11 mouse cellular contexts compared by ENCODE assay signal in the genomic region with DNA sequence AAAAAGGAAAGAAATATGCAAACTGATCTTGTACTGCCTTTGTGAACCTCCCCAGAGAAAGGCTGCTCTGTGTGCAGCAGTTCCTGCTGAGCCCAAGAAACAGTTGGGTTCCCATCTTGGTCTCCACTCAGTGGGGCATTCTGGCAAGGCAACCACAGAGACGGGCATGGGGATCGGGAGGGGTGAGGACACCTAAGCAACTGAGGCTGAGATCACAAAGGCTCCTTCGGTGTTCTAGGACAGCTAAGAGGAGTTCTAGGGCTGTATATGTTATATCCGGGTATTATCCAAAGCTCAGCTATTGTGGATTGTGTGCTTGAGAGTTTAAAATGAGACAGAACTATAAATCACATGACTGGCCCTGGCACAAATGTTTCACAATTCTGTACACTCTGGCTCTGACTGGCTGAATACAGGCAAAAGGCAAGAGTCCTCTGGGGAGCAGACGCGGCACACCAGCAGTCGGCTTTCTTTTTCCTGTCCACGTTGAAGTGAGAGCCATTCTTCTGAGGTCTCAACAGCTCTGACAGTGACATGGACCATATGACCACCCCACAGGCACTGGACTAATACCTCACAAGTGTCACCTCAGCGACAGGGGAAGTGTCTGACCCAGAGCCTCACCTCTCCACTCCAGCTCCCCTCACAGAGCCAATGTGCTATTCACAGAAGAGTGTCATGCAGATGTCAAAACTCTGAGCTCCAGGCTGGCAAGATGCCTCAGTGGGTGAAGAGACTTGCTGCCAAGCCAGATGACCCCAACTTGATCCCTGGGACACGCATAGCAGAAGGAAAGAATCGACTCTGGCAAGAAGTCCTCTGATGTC.
DNase-seq lines count a peak whose midpoint lies in the region; ATAC-seq and TF ChIP-seq lines count a peak whose summit lies in the region.
"Had no signal": no experiment of that assay in that cellular context is flagged by ENCODE, and none has a peak within 500 bp of the region (broad histone marks: within the 10 kb centered on the region; RNA-seq: fewer than 3 reads in every experiment).

No protein-coding gene starts in this region.

- H3K36me3 ChIP-seq in liver, postnatal 0 days (replicated peaks; ENCODE audit: insufficient read depth, low read length): no peaks in the 10 kb centered on the region
- H3K36me3 ChIP-seq in kidney, embryonic 15.5 days: no peaks in the 10 kb centered on the region
- H3K36me3 ChIP-seq in stomach, embryonic 16.5 days (ENCODE audit: control insufficient read depth, insufficient read depth, low read length): no peaks in the 10 kb centered on the region
- no peaks in the 10 kb centered on the region for H3K36me3 ChIP-seq in forebrain, embryonic 15.5 days

- TF ChIP-seq EP300 in liver, postnatal 0 days (IDR thresholded peaks at IDR 0.05; ENCODE audit: low read depth): no peak

- no peaks in the 10 kb centered on the region for H3K27me3 ChIP-seq in liver, postnatal 0 days (ENCODE audit: insufficient read depth, low read length)
- no peaks in the 10 kb centered on the region for H3K27me3 ChIP-seq in kidney, embryonic 15.5 days
- H3K27me3 ChIP-seq in stomach, embryonic 16.5 days (ENCODE audit: control insufficient read depth, insufficient read depth, low read length): no peaks in the 10 kb centered on the region
- H3K27me3 ChIP-seq in forebrain, embryonic 15.5 days: no peaks in the 10 kb centered on the region

- no peaks in the 10 kb centered on the region for H3K9me3 ChIP-seq in liver, postnatal 0 days (ENCODE audit: low read length)
- H3K9me3 ChIP-seq in kidney, embryonic 15.5 days (replicated peaks): no peaks in the 10 kb centered on the region
- H3K9me3 ChIP-seq in stomach, embryonic 16.5 days (replicated peaks; ENCODE audit: control insufficient read depth, low read length): no peaks in the 10 kb centered on the region
- no peaks in the 10 kb centered on the region for H3K9me3 ChIP-seq in forebrain, embryonic 15.5 days

- H3K4me3 ChIP-seq in liver, postnatal 0 days (ENCODE audit: low read depth, low read length): no peak overlapping the region
- no peak overlapping the region for H3K4me3 ChIP-seq in kidney, embryonic 15.5 days (replicated peaks)
- H3K4me3 ChIP-seq in stomach, embryonic 16.5 days (replicated peaks; ENCODE audit: low read length): no peak overlapping the region
- H3K4me3 ChIP-seq in left cerebral cortex, adult 2 months: no peak overlapping the region
- no peak overlapping the region for H3K4me3 ChIP-seq in forebrain, embryonic 15.5 days

- H3K9ac ChIP-seq in liver, postnatal 0 days (replicated peaks): no peak overlapping the region
- no peak overlapping the region for H3K9ac ChIP-seq in kidney, embryonic 15.5 days
- no peak overlapping the region for H3K9ac ChIP-seq in stomach, embryonic 16.5 days (ENCODE audit: low read length)
- no peak overlapping the region for H3K9ac ChIP-seq in forebrain, embryonic 15.5 days (replicated peaks)

- no peak overlapping the region for H3K27ac ChIP-seq in liver, postnatal 0 days (ENCODE audit: low read depth)
- peak overlapping the region; percentile 82 for H3K27ac ChIP-seq in kidney, embryonic 15.5 days
- peak overlapping the region; percentile 60 for H3K27ac ChIP-seq in stomach, embryonic 16.5 days (ENCODE audit: low read length)
- no peak overlapping the region for H3K27ac ChIP-seq in left cerebral cortex, adult 2 months
- no peak overlapping the region for H3K27ac ChIP-seq in forebrain, embryonic 15.5 days (replicated peaks)
- H3K27ac ChIP-seq: macrophage had no signal

- peak; percentile 44; the same call in 1 of the 2 replicates for ATAC-seq in liver, postnatal 0 days
- ATAC-seq in kidney, embryonic 15.5 days (replicated peaks; ENCODE audit: low FRiP score): 0 out of 2 replicates have a peak, but pooled peaks have one; percentile 20
- ATAC-seq in stomach, embryonic 16.5 days (ENCODE audit: insufficient read depth, low FRiP score): peak; percentile 9; the same call in 1 of the 2 replicates
- no peak for ATAC-seq in forebrain, embryonic 15.5 days (replicated peaks)

- 0 out of 2 replicates have a peak overlapping the region, but pooled peaks have one; percentile 3 for H3K4me2 ChIP-seq in liver, postnatal 0 days (ENCODE audit: low read depth, low read length)
- no peak overlapping the region for H3K4me2 ChIP-seq in kidney, embryonic 15.5 days
- no peak overlapping the region for H3K4me2 ChIP-seq in stomach, embryonic 16.5 days (ENCODE audit: low read depth, low read length)
- no peak overlapping the region for H3K4me2 ChIP-seq in forebrain, embryonic 15.5 days (replicated peaks)

- H3K4me1 ChIP-seq in liver, postnatal 0 days (ENCODE audit: insufficient read depth): peaks cover 6% of the 10 kb centered on the region; the same call in 1 of the 2 replicates
- H3K4me1 ChIP-seq in kidney, embryonic 15.5 days: peaks cover 55% of the 10 kb centered on the region
- H3K4me1 ChIP-seq in stomach, embryonic 16.5 days (ENCODE audit: control insufficient read depth, insufficient read depth, low read length): peaks cover 39% of the 10 kb centered on the region
- peaks cover 7% of the 10 kb centered on the region for H3K4me1 ChIP-seq in forebrain, embryonic 15.5 days

- TF ChIP-seq CTCF in liver, postnatal 0 days (IDR thresholded peaks at IDR 0.05; ENCODE audit: low read depth): no peak
- TF ChIP-seq CTCF in left cerebral cortex, adult 2 months (IDR thresholded peaks at IDR 0.05): no peak

- intact Hi-C loops in left cerebral cortex, adult 2 months (cut with DNase I): no loop called here

- no peak for DNase-seq in liver, postnatal 0 days
- no peak for DNase-seq in liver
- DNase-seq in heart, adult 9 months (ENCODE audit: low spot score in 2 of 2): peak; percentile 68 to 74
- no peak for DNase-seq in left cerebral cortex, adult 2 months (ENCODE audit: extremely low spot score in 1 of 2, low spot score in 2 of 2)
- DNase-seq in retina, embryonic 14.5 days (ENCODE audit: low spot score): no peak
- DNase-seq: cerebellum, adult 11 months; gastrocnemius, postnatal 10 days had no signal

- WGBS in liver, postnatal 0 days (ENCODE audit: insufficient replicate concordance): 49% methylated on average over 11 of the region's 11 CpGs
- 39% methylated on average over 11 of the region's 11 CpGs for WGBS in kidney, embryonic 15.5 days
- WGBS in stomach, embryonic 16.5 days: 43% methylated on average over 11 of the region's 11 CpGs
- WGBS in forebrain, embryonic 15.5 days: 81% methylated on average over 11 of the region's 11 CpGs

Comparison
In these comparisons a context has a peak if more than half of its experiments do, and no peak if none do; other contexts are left out.
1. DNase-seq: peak in heart, adult 9 months (2 of 2); none in liver, postnatal 0 days (single experiment), liver (single experiment), left cerebral cortex, adult 2 months (0 of 2) and retina, embryonic 14.5 days (single experiment).
2. H3K27ac ChIP-seq: peak in kidney, embryonic 15.5 days (single experiment) and stomach, embryonic 16.5 days (single experiment); none in liver, postnatal 0 days (single experiment), left cerebral cortex, adult 2 months (single experiment) and forebrain, embryonic 15.5 days (single experiment).